ENCODE assay signal across 23 mouse cellular contexts in genomic region chr17:47493653-47494052, GRCm38 (mm10). TPM values are rescaled to one million over a fixed set of nuclear protein-coding genes. Genes with fewer than 3 reads are reported as not detected.
DNase-seq lines count a peak whose midpoint lies in the region; ATAC-seq and TF ChIP-seq lines count a peak whose summit lies in the region.
"Had no signal": no experiment of that assay in that cellular context is flagged by ENCODE, and none has a peak within 500 bp of the region (broad histone marks: within the 10 kb centered on the region; RNA-seq: fewer than 3 reads in every experiment).

No protein-coding gene starts in this region.

- no peak overlapping the region for H3K9ac ChIP-seq in intestine, embryonic 16.5 days (ENCODE audit: low read depth, low read length)
- no peak overlapping the region for H3K9ac ChIP-seq in stomach, postnatal 0 days (ENCODE audit: low read length)
- H3K9ac ChIP-seq: forebrain, embryonic 13.5 days; hindbrain, embryonic 13.5 days; limb, embryonic 12.5 days; liver, embryonic 15.5 days; neural tube, embryonic 15.5 days had no signal

- ATAC-seq in megakaryocyte, adult 5-6 weeks (ENCODE audit: poor library complexity, severe bottlenecking), result no peak
- peak; percentile 88 for ATAC-seq in intestine, embryonic 16.5 days
- ATAC-seq in stomach, postnatal 0 days (ENCODE audit: low FRiP score, low TSS enrichment), result 0 out of 2 replicates have a peak, but pooled peaks have one; percentile 49
- ATAC-seq: forebrain, embryonic 13.5 days had no signal

- H3K4me3 ChIP-seq in kidney, adult 2 months (ENCODE audit: insufficient read depth, low read depth, low read length), result no peak overlapping the region
- H3K4me3 ChIP-seq in megakaryocyte, embryonic 14.5 days (replicated peaks), result peak overlapping the region; percentile 19
- H3K4me3 ChIP-seq in intestine, embryonic 16.5 days (ENCODE audit: low read length), result no peak overlapping the region
- no peak overlapping the region for H3K4me3 ChIP-seq in stomach, postnatal 0 days (ENCODE audit: low read depth, low read length)
- no peak overlapping the region for H3K4me3 ChIP-seq in thymus, adult 2 months (ENCODE audit: control insufficient read depth, insufficient read depth, low read length)
- H3K4me3 ChIP-seq: forebrain, embryonic 13.5 days; hindbrain, embryonic 13.5 days; limb, embryonic 12.5 days; liver, embryonic 15.5 days; midbrain, embryonic 10.5 days; neural tube, embryonic 15.5 days had no signal

- peak overlapping the region; percentile 66 for H3K27ac ChIP-seq in kidney, adult 2 months (ENCODE audit: insufficient read depth, low read depth, low read length)
- peak overlapping the region; percentile 65 for H3K27ac ChIP-seq in intestine, embryonic 16.5 days (ENCODE audit: low read length)
- no peak overlapping the region for H3K27ac ChIP-seq in stomach, postnatal 0 days (replicated peaks)
- H3K27ac ChIP-seq in thymus, adult 2 months (ENCODE audit: control insufficient read depth, insufficient read depth, low read length), result no peak overlapping the region
- H3K27ac ChIP-seq: forebrain, embryonic 13.5 days; hindbrain, embryonic 13.5 days; limb, embryonic 12.5 days; midbrain, embryonic 10.5 days; neural tube, embryonic 15.5 days had no signal

- no peaks in the 10 kb centered on the region for H3K27me3 ChIP-seq in kidney, adult 2 months (replicated peaks; ENCODE audit: control insufficient read depth, insufficient read depth, low read length)
- H3K27me3 ChIP-seq in megakaryocyte, embryonic 14.5 days (replicated peaks), result no peaks in the 10 kb centered on the region
- no peaks in the 10 kb centered on the region for H3K27me3 ChIP-seq in intestine, embryonic 16.5 days (replicated peaks; ENCODE audit: control insufficient read depth, insufficient read depth, low read length)
- H3K27me3 ChIP-seq in stomach, postnatal 0 days (ENCODE audit: control insufficient read depth, insufficient read depth, low read length), result no peaks in the 10 kb centered on the region
- H3K27me3 ChIP-seq in thymus, adult 2 months (ENCODE audit: control insufficient read depth, insufficient read depth, low read length), result no peaks in the 10 kb centered on the region
- H3K27me3 ChIP-seq: forebrain, embryonic 13.5 days; hindbrain, embryonic 13.5 days; limb, embryonic 12.5 days; liver, embryonic 15.5 days; neural tube, embryonic 15.5 days had no signal

- H3K4me2 ChIP-seq in intestine, embryonic 16.5 days (ENCODE audit: low read depth, low read length), result no peak overlapping the region
- no peak overlapping the region for H3K4me2 ChIP-seq in stomach, postnatal 0 days (replicated peaks; ENCODE audit: low read depth)
- H3K4me2 ChIP-seq: forebrain, embryonic 13.5 days; hindbrain, embryonic 13.5 days; limb, embryonic 12.5 days; liver, embryonic 15.5 days; neural tube, embryonic 15.5 days had no signal

- no peaks in the 10 kb centered on the region; the same call in 1 of the 2 replicates for H3K36me3 ChIP-seq in kidney, adult 2 months (ENCODE audit: control insufficient read depth, insufficient read depth, low read length)
- H3K36me3 ChIP-seq in megakaryocyte, embryonic 14.5 days (replicated peaks; ENCODE audit: low read length), result peaks cover 91% of the 10 kb centered on the region
- peaks cover 26% of the 10 kb centered on the region for H3K36me3 ChIP-seq in intestine, embryonic 16.5 days (ENCODE audit: control insufficient read depth, insufficient read depth, low read length)
- H3K36me3 ChIP-seq in stomach, postnatal 0 days (ENCODE audit: control insufficient read depth, insufficient read depth, low read length), result peaks cover 49% of the 10 kb centered on the region
- peaks cover 76% of the 10 kb centered on the region for H3K36me3 ChIP-seq in thymus, adult 2 months (ENCODE audit: control insufficient read depth, insufficient read depth, low read length)

- H3K4me1 ChIP-seq in kidney, adult 2 months (ENCODE audit: control insufficient read depth, insufficient read depth, low read length), result peaks cover 10% of the 10 kb centered on the region
- H3K4me1 ChIP-seq in megakaryocyte, embryonic 14.5 days, result peaks cover 23% of the 10 kb centered on the region
- peaks cover 6% of the 10 kb centered on the region; the same call in 1 of the 2 replicates for H3K4me1 ChIP-seq in intestine, embryonic 16.5 days (ENCODE audit: control insufficient read depth, insufficient read depth, low read length)
- H3K4me1 ChIP-seq in stomach, postnatal 0 days (replicated peaks; ENCODE audit: control insufficient read depth, insufficient read depth), result no peaks in the 10 kb centered on the region
- H3K4me1 ChIP-seq in thymus, adult 2 months (replicated peaks; ENCODE audit: control insufficient read depth, insufficient read depth, low read length), result no peaks in the 10 kb centered on the region
- H3K4me1 ChIP-seq: forebrain, embryonic 13.5 days; hindbrain, embryonic 13.5 days; limb, embryonic 12.5 days; midbrain, embryonic 10.5 days; neural tube, embryonic 15.5 days had no signal

- no peak for TF ChIP-seq EP300 in stomach, postnatal 0 days (optimal IDR thresholded peaks at IDR 0.05)

- peak; percentile 83 for DNase-seq in kidney, adult 2 months
- no peak for DNase-seq in kidney, postnatal 14 days
- DNase-seq in stomach, postnatal 0 days (ENCODE audit: low spot score), result peak; percentile 41
- DNase-seq in thymus, adult 2 months, result no peak
- DNase-seq: adrenal gland, postnatal 25 days; cerebellum, adult 9-10 months; heart, postnatal 36 days; layer of hippocampus, postnatal 36 days; right cerebral cortex, adult 18-20 months had no signal

- no peak for TF ChIP-seq CTCF in kidney, adult 2 months (conservative IDR thresholded peaks at IDR 0.05; ENCODE audit: insufficient read depth, insufficient read length, low read depth, low read length)
- TF ChIP-seq CTCF in stomach, postnatal 0 days (IDR thresholded peaks at IDR 0.05; ENCODE audit: low read depth), result no peak
- TF ChIP-seq CTCF in thymus, adult 2 months (IDR thresholded peaks at IDR 0.05; ENCODE audit: borderline replicate concordance, control insufficient read depth, extremely low read depth, insufficient read depth, low read length, poor library complexity), result no peak

- H3K9me3 ChIP-seq in megakaryocyte, embryonic 14.5 days, result no peaks in the 10 kb centered on the region
- no peaks in the 10 kb centered on the region for H3K9me3 ChIP-seq in intestine, embryonic 16.5 days (ENCODE audit: control insufficient read depth, low read length)
- H3K9me3 ChIP-seq in stomach, postnatal 0 days (ENCODE audit: control insufficient read depth, low read length), result no peaks in the 10 kb centered on the region
- H3K9me3 ChIP-seq: forebrain, embryonic 13.5 days; hindbrain, embryonic 13.5 days; limb, embryonic 12.5 days; liver, embryonic 15.5 days; midbrain, embryonic 10.5 days; neural tube, embryonic 15.5 days had no signal

- no peak for TF ChIP-seq POLR2A in kidney, adult 2 months (IDR thresholded peaks at IDR 0.05; ENCODE audit: low read depth, low read length)
- TF ChIP-seq POLR2A in thymus, adult 2 months (IDR thresholded peaks at IDR 0.05; ENCODE audit: control insufficient read depth, extremely low read depth, insufficient read depth, low read length, poor library complexity), result no peak

- 38% methylated on average over 6 of the region's 6 CpGs for WGBS in kidney, adult 2 months
- WGBS in intestine, embryonic 16.5 days, result 63% methylated on average over 6 of the region's 6 CpGs
- WGBS in stomach, postnatal 0 days, result 81% methylated on average over 6 of the region's 6 CpGs
- WGBS in thymus, adult 2 months, result 93% methylated on average over 6 of the region's 6 CpGs

RNA-seq across cellular contexts. Expression of gene Taf8, which starts 8.4 kb away (rescaled TPM):
- 22.9 and 23.7 TPM in 2 replicates for polyA plus RNA-seq in kidney, adult 2 months (2012; rRNA removed)
- 8.7 and 11.5 TPM in 2 replicates for polyA plus RNA-seq in megakaryocyte, embryonic 14.5 days (2012; ENCODE audit: insufficient read depth, low replicate concordance)
- 16.3 and 19.3 TPM in 2 replicates for total RNA-seq in megakaryocyte, adult 5-6 weeks (2015)
- 44.0 and 57.5 TPM in 2 replicates for total RNA-seq in megakaryocyte, adult 5-6 weeks (2017)
- 19.1 and 20.4 TPM in 2 replicates for polyA plus RNA-seq in intestine, embryonic 16.5 days (2015; fragmentation: Nextera tagmentation; extraction: Ambion mirVana)
- polyA plus RNA-seq in stomach, postnatal 0 days (2015; fragmentation: Nextera tagmentation; extraction: Ambion mirVana), result 11.0 and 11.1 TPM in 2 replicates
- 68.2 and 74.3 TPM in 2 replicates for polyA plus RNA-seq in thymus, adult 2 months (2012; rRNA removed)

RNA-seq across cellular contexts. Expression of gene Ccnd3, which starts 11.2 kb away (rescaled TPM):
- polyA plus RNA-seq in kidney, adult 2 months (2012; rRNA removed), result 148 and 152 TPM in 2 replicates
- 872 and 1,542 TPM in 2 replicates for polyA plus RNA-seq in megakaryocyte, embryonic 14.5 days (2012; ENCODE audit: insufficient read depth, low replicate concordance)
- total RNA-seq in megakaryocyte, adult 5-6 weeks (2015), result 315 and 324 TPM in 2 replicates
- total RNA-seq in megakaryocyte, adult 5-6 weeks (2017), result 155 and 184 TPM in 2 replicates
- 371 and 393 TPM in 2 replicates for polyA plus RNA-seq in intestine, embryonic 16.5 days (2015; fragmentation: Nextera tagmentation; extraction: Ambion mirVana)
- 219 and 242 TPM in 2 replicates for polyA plus RNA-seq in stomach, postnatal 0 days (2015; fragmentation: Nextera tagmentation; extraction: Ambion mirVana)
- polyA plus RNA-seq in thymus, adult 2 months (2012; rRNA removed), result 1,622 and 2,069 TPM in 2 replicates

RNA-seq across cellular contexts. Expression of gene 1700001C19Rik, which starts 56.5 kb away (rescaled TPM):
- 0.09 and 0.23 TPM in 2 replicates for polyA plus RNA-seq in kidney, adult 2 months (2012; rRNA removed)
- not detected in 2 replicates for polyA plus RNA-seq in megakaryocyte, embryonic 14.5 days (2012; ENCODE audit: insufficient read depth, low replicate concordance)
- total RNA-seq in megakaryocyte, adult 5-6 weeks (2015), result not detected in 2 replicates
- total RNA-seq in megakaryocyte, adult 5-6 weeks (2017), result not detected in 2 replicates
- 0.17 and 0.45 TPM in 2 replicates for polyA plus RNA-seq in intestine, embryonic 16.5 days (2015; fragmentation: Nextera tagmentation; extraction: Ambion mirVana)
- 0.24 and 0.45 TPM in 2 replicates for polyA plus RNA-seq in stomach, postnatal 0 days (2015; fragmentation: Nextera tagmentation; extraction: Ambion mirVana)
- polyA plus RNA-seq in thymus, adult 2 months (2012; rRNA removed), result 0.11 and 0.26 TPM in 2 replicates
- total RNA-seq: adrenal gland, postnatal 25 days; gastrocnemius, adult 18-20 months; heart, postnatal 36 days; layer of hippocampus, adult 18-20 months; layer of hippocampus, postnatal 36 days; left cerebral cortex, postnatal 14 days had no signal
- polyA plus RNA-seq: C2C12; lung, embryonic 16.5 days had no signal

RNA-seq across cellular contexts. Expression of gene AI661453, which starts 57.2 kb away (rescaled TPM):
- polyA plus RNA-seq in kidney, adult 2 months (2012; rRNA removed), result 7.9 and 9.7 TPM in 2 replicates
- polyA plus RNA-seq in megakaryocyte, embryonic 14.5 days (2012; ENCODE audit: insufficient read depth, low replicate concordance), result 0.44 and 0.48 TPM in 2 replicates
- 0.25 and 0.38 TPM in 2 replicates for total RNA-seq in megakaryocyte, adult 5-6 weeks (2015)
- 0.16 TPM in 1 of 2 replicates, not detected in the other for total RNA-seq in megakaryocyte, adult 5-6 weeks (2017)
- 3.7 and 4.6 TPM in 2 replicates for polyA plus RNA-seq in intestine, embryonic 16.5 days (2015; fragmentation: Nextera tagmentation; extraction: Ambion mirVana)
- 8.9 and 10.9 TPM in 2 replicates for polyA plus RNA-seq in stomach, postnatal 0 days (2015; fragmentation: Nextera tagmentation; extraction: Ambion mirVana)
- polyA plus RNA-seq in thymus, adult 2 months (2012; rRNA removed), result 1.0 and 1.6 TPM in 2 replicates

Comparison
In these comparisons a context has a peak if more than half of its experiments do, and no peak if none do; other contexts are left out.
1. DNase-seq: peak in kidney, adult 2 months (single experiment) and stomach, postnatal 0 days (single experiment); none in kidney, postnatal 14 days (single experiment) and thymus, adult 2 months (single experiment).
2. H3K27ac ChIP-seq: peak in kidney, adult 2 months (single experiment) and intestine, embryonic 16.5 days (single experiment); none in stomach, postnatal 0 days (single experiment) and thymus, adult 2 months (single experiment).